Mouse (Mus musculus): ENCODE measurements around the gene Klc4.

DNA sequence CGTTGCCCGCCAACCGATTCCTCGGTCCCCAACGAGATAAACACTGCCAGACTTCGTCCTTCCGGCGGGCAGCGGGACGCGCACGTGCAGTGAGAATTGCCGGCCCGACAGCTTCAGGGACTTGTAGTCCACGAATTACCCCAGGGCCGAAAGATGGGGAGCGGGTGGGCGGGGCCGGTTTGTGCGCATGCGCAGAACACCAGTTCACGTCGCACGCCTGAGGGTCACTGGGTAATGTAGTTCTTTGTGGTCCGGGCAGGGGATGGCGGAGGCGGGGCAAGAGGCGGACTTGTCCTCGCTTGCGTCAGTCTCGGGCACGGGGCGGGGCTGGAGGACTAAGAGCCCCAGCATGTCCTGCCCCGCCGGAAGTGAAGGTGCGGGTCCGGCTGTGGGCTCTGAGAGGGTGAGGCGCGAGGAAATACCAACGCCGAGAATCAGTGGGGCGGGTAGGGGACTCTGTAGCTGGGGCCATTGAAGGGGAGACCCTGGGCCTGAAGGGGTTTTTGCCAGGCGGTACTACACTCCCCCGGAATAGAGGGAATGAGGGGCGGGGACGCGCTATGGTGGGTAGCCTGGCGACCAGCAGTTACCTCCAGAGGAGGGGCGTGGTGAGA is 35.0 kb upstream of the Klc4 start, which contains the start of gene Klhdc3:
- TF ChIP-seq CTCF (IDR thresholded peaks at IDR 0.05; ENCODE audit: low read depth, low read length) (no peak), POLR2A (IDR thresholded peaks at IDR 0.05; ENCODE audit: insufficient read depth, low read length) (peak; percentile 50), EP300 (IDR thresholded peaks at IDR 0.05; ENCODE audit: insufficient read depth, low read depth, low read length) (no peak)
